Mouse (Mus musculus) 3134 (cell line): ENCODE data around the gene Vmn1r127.
"Not testable (repeated sequence)": the region's sequence is repeated elsewhere in the genome, so short reads cannot be mapped to it uniquely, and the experiment has no call there.

Experiments
- DNase-seq: peaks from one replicate; pipeline ENCODE4 v3.0.0-alpha.2; 2011; ENCODE audit warnings: low spot score; ENCODE audit not compliant: insufficient read length; ENCODE audit errors: extremely low read depth

Gene Vmn1r127

GRCm38 (mm10) chr7:21319761-21320160, at the start of gene Vmn1r127:
TSS of gene Vmn1r127 (minus strand) at chr7:21319861.
- DNase-seq: not testable (repeated sequence)

DNA sequence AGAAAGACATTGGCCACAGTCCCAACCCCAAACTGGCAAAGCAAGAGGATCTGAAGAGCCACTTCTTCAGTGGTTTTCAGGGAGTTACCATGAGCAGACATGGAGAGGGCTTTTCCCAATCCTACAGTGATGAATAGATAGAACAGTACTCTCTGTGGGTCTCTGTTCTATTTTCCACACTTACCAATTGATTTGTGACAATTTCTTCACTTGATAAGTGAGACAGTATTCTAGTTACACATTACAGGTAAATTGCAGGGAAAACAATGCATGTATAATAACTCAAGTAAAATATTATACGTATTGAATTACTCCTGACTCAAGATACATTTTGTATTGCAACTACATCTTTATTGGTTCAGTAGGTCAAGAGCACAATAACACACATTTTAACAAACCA, 41.5 kb upstream of the Vmn1r127 start, which contains the start of gene Vmn1r129:
Gene Vmn1r129, minus strand, starts transcription at position 101 of the 400 bp plus-strand sequence.
- not testable (repeated sequence) for DNase-seq

DNA sequence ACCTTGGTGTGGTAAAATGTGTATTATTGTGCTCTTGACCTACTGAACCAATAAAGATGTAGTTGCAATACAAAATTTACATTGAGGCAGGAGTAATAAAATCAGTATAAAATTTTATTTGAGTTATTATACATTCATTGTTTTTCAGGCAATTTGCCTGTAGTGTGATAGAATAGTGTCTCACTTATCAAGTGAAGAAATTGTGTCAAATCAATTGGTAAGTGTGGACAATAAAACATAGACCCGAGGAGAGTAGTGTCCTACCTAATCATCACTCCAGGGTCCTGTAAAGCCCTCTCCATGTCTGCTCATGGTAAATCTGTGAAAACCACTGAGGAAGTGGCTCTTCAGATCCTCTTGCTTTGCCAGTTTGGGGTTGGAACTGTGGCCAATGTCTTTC, 29.4 kb upstream of the Vmn1r127 start, which contains the start of gene Vmn1r128:
Gene Vmn1r128, plus strand, starts transcription at position 301 of the 400 bp plus-strand sequence.
- not testable (repeated sequence) for DNase-seq

DNA sequence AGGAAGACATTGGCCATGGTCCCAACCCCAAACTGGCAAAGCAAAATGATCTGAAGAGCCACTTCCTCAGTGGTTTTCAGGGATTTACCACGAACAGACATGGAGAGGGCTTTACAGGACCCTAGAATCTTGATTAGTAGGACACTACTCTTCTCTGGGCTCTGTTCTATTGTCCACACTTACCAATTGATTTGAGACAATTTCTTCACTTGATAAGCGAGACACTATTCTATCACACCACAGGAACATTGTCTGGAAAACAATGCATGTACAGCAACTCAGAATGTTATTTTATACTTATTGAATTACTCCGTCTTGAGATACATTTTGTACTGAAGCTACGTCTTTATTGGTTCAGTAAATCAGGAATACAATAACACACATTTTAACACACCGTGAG, 18.3 kb downstream of the Vmn1r127 start, which contains the start of gene Vmn1r126:
Gene Vmn1r126, minus strand, starts transcription at position 101 of the 400 bp plus-strand sequence.
- not testable (repeated sequence) for DNase-seq

GRCm38 (mm10) chr7:21271879-21272278, 47.8 kb downstream of the Vmn1r127 start, which contains the start of gene Vmn1r125:
TSS of gene Vmn1r125 (plus strand) at chr7:21272179.
- DNase-seq: not testable (repeated sequence)
